Mouse (Mus musculus): ENCODE data around the gene Arid1b.

The Arid1b gene

DNA sequence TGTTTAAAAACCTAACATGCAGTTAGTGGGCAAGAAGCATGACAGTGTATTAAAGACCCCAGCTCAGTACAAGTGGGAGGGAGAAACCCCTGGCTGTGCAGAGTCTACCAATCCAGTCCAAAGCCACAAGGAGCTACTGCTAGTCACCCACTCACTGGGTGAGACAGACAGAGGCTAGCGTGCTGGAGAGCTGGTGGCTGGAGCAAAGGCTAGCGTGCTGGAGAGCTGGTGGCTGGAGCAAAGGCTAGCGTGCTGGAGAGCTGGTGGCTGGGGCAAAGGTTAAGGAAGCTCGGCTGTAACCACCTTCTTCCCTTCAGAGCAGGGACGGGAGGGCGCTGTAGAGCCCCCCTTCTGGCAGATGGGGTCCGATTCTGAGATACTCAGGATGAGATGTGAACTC is 320.6 kb downstream of the Arid1b start:
- no peak for DNase-seq (ENCODE audit: extremely low spot score)

DNA sequence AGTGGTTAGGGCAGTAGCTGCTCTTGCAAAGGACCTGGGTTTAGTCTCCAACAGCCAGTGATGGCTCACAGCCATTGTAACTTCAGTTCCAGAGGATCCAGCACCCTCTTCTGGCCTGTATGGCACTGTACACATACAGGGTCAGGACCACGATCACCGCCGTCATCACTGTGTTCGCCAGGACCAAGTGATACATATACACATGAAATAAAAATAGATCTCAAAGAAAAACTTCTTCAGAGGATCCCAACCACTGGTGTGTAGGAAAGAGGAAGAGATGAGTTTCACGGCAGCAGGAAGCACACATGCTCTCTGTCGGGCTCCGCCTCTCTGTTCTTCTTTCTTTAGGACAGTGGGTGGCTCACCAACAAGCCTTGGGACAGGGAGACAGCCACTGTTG is 322.4 kb downstream of the Arid1b start:
- DNase-seq (ENCODE audit: extremely low spot score) = no peak

DNA sequence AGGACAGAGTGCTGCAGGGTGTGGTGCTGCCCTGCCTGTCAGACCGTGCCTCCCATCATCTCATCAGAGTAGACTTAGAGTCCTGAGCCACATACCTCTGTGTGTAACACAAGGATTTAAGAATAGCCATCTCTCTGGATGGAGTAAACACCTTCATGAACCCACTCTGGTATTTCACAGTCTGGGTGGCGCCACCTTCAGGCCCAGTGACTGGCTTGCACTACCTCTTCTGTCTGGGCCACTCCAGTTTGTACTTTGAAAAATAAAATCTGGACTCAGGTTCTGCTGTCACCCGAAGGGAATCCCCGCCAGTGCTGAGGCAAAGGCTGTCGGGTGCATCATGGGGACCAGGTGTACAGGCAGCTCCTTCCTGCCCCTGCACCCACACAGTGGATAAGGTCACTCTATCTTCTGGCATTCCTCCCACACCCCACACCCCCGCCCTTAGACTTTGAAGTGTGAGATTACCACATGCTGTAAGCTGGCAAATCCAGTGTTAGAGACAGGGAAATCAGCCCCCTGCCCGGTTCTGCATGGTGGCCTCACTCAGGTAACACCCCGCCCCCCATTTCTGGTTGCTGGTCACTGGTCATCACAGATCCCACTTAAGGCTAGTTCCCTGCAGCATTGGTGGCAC is 327.6 kb downstream of the Arid1b start:
- peak; percentile 24 for DNase-seq (ENCODE audit: extremely low spot score)

DNA sequence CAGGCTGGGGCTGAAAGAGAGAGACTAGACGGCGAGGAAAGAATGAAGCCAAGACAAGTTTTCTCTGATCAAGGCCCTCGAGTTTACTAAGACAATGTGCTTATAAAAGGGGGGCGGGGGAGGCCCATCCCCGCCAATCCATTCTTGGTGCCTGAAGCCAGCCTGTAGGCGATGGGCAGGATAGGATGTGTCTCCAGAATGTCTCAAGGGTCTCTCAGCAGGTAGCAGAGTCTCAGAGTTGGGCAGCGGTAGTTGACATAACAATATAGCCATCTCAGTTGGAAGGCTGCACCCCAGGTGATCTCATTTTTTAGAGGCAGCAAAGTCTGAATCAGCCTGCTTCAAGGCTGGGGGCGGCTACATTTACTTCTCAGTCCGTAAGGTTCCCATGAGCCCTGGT is 328.5 kb downstream of the Arid1b start:
- no peak for DNase-seq (ENCODE audit: extremely low spot score)

DNA sequence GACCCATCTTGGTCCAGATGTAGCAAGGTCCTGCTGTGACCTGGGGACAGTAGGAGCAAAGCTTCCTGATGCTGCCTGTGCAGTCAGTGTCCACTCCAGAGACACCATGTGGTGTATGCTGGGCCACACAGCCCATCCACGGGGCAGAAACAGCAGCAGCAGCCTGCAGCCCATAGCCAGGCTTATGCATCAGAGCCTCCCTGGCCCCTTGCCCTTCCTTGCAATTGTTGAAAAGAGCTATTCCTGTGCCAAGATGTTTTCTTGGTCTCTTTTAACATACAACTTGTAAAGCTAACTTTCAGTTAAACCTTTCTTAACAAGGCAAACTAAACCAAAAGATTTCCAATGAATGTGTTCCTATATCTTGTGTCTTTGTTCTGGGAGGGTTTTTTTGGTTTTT is 329.6 kb downstream of the Arid1b start:
- no peak for DNase-seq (ENCODE audit: extremely low spot score)

DNA sequence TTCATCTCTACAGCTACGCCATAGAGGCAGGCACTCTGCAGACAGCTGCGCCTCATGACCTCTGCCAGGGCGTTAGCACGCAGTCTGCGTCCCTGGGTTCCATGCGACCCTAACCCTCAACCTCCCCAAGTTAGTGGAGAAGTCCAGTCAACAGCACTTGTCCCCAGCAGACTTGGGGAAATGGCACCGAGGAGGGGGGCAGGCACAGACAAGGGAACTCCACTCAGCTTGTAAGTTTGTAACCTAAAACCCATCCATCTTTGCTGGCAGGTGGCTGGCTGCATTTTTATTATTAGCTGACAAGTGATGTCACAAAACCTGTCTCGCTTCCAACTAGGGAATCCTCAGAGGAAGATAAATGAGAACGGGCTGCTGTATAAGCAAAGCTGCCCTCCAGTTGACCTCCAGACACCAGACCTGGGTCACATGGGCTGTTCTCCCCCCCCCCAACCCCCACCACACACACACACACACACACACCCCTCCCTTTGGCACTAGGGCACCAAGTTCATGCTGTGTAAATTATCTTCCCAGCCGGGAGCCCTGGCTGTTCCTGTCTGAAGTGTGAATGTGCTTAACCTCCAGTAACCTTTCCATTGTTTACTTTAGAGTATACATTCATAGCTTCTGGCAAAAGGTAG is 330.2 kb downstream of the Arid1b start:
- peak; percentile 87 for DNase-seq (ENCODE audit: extremely low spot score)

DNA sequence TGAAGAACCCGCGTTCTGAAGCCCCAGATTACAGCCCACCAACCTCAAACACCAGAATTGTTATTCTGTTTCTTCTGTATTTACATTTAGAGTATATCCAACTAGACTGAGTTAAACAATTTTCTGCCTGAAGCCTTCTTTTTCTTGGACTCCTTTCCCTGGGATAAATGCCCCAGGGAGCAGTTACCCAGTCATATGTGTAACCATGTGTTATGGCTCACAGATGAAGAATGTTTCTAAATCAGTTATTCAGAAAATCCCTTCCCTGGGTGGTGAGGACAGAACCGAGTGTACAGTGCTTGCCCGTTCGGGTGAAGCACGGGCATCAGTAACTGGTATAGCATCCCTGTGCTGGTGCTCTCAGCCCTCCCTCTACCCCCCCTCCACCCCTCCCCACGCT is 332.6 kb downstream of the Arid1b start:
- DNase-seq (ENCODE audit: extremely low spot score) = no peak

DNA sequence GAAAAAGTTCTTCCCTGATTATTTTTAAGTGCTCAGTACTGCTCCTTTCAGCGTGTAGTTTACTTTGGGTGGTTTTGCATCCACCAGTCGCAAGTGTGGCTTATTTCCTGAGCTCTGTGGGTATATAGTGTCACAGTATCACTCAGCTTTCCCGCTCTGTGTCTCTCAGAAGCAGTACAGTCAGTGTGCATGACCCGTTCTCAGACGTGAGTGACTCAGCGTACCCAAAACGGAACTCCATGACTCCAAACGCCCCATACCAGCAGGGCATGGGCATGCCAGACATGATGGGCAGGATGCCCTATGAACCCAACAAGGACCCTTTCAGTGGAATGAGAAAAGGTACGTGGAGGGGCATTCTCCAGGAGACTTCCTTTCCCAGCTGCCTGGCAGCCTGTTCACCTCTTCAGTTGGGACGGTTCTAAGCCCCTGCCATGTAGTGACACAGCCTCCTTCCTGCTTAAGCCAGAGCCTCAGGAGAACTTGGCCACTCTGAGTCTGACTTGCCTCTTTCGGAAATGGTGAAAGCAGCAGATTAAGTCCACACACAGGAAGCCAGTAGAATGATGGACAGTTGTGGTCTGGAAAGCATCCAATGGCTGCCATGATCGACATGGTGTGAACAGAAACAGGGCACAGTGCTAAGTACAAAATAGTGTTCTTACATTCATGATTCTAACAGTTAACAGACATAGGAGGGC is 333.5 kb downstream of the Arid1b start:
- no peak for DNase-seq (ENCODE audit: extremely low spot score)

DNA sequence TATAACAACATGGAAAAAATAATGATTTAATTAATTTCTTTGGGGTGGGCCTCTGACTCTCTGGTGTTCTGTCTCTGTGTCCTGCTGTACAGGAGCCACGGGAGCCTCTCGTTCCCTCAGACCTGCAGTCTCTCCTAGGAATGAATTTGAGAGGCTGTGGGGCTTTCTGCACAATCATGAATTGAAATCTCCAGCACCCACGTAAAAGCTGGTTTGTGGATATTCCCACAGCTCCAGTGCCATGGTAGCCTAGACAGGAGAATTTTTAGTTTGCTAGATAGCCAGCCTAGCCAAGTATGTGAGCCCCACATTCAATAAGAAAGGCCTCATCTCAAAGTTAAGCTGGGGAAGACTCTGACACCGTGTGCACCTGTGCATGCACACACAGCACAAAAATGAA is 335.3 kb downstream of the Arid1b start:
- no peak for DNase-seq (ENCODE audit: extremely low spot score)

DNA sequence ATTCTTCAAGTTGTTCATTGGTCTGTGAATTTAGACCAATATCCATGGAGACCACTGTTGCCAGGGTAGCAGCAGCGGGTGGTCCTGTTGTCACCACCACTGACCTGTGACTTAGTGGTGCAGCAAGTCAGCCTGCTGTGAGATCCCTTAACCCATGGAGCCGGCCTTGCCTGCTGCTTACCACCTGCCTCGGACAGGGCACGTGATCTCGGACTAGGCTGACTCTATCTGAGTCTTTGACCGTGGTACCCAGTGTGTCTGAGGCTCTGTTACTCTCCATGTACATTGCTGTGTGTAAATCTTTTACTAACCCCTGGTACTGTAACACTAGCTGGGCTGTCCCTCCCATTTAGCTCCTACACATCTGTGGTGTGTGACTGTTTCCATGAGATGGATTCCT is 335.9 kb downstream of the Arid1b start:
- no peak for DNase-seq (ENCODE audit: extremely low spot score)

DNA sequence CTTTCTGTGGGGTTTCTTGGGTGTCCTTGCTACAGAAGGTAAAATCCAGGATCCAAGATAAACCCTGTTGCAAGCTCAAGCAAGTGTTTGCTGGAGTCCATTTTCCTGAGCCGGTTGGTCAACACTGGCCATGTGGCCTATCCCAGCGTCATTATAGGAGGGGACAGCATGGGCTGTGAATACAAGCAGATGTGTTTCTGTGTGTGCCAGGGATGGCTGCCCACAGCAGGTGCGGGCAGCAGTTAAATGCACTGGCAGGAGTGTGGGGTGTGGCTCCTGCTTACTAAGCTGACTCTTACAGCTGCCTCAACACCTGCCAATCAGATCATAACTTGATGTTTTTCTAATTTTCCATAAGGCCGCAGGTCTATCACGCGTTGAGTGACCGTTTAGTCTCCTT is 336.5 kb downstream of the Arid1b start:
- DNase-seq (ENCODE audit: extremely low spot score) = no peak

DNA sequence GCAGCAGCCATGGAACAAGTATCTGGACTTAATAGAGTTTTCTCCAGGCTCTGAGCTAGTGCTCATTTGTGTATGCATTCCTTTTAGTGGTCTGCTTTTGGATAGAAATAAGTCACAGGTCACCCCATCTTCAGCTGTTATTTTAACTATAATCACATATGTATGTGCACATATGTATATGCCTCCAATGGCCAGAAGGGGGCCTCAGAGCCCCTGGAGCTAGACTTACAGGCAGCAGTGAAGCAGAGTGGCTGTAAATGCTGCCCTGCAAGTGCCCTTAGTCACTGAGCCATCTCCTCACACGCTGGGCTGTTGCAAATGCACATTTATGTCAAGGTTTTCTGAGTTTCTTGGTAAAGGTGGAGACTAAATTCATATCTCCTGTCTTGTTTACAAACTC is 337.3 kb downstream of the Arid1b start:
- no peak for DNase-seq (ENCODE audit: extremely low spot score)

DNA sequence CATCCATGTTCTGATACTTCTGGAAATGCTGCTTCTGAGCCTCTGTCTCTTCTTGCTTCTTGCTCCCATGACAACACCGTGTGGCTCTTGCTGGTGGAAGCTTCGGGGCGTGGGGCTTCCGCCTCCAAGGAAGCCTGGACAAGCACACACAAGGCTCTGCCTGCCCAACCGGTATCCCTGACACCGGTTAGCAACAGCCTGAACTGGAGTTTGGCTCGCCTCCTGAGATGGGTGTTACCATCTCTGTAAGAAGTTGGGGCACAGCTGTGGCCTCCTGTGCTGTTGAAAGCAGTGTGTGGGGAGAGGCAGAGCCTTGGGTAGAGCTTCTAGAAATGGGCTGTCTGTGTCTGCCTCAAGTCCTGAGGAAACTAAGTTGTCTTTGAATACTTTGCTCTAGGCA is 340.4 kb downstream of the Arid1b start:
- DNase-seq (ENCODE audit: extremely low spot score) = no peak

DNA sequence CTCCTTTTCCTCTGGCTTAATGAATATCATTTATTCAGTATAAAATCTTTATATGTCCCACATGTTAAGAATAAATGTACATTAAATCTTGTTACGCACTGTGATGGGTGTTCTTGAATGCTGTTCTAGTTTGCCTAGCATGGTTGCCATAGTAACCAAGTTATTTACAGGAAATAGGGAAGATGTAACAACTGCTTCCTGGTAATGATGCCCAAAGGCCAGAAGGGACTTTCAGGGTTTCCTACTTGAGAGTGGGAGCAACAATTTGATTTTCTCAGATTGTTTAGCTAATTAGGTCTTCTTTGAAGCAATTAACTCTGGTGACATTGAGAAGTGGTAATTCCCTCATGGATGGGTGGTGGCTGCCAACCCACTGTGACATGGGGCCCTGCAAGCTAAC is 350.3 kb downstream of the Arid1b start:
- no peak for DNase-seq (ENCODE audit: extremely low spot score)

DNA sequence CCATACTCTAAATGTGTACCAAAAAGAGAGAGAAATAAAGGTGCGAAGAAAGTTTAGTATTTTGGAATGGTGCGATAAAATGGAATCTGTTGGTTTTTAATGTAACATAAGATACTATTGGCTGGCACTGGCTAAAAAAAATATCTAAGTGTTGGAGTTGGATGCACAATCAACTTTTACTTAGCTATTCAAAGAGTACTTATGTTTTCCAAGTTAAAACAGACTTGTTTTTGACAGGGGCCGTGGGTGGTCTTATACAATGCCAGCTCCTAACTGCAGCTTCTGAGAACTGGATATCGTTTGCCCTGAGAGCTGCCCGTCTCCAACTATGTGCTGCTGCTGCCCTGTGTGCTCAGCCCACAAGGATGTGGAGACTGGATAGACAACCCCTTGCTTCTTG is 351.7 kb downstream of the Arid1b start:
- no peak for DNase-seq (ENCODE audit: extremely low spot score)

DNA sequence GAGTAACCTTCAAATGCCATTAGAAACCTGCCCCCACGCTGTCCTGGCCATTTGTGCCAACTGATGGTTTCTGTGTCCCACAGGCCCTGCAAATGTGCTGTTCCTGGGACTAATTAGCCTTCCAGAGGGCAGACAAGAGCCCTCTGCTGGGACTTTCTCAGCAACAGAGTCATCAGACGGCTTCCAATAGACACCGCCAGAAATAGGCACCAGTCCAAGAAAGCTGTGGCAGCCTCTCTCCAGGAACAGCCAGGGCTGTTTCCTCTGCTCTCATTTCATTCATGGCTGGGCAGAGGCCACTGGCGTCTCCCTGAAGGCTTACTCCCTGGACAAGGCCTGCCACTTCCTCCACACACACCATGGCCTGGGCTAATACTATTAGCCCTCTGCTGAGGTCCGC is 358.8 kb downstream of the Arid1b start:
- DNase-seq (ENCODE audit: extremely low spot score) = no peak

DNA sequence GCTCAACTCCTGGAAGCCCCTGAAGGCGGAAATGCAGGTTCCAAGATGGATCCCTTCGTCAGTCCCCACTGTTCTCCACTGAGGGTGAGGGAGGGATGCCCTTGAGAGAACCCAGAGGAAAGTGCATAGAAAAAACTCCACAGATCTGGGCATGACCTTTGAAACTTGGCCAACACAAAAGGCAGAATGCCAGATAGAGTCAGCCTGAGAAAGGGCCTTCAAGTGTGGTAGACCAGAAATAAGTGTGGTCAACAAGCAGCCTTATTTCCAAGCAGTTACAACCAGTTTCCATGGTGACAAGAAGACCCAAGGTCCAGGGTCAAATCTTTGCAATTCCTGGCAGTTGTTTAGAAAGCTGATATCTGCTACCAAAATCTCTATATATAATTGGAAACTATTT is 366.6 kb downstream of the Arid1b start:
- DNase-seq (ENCODE audit: extremely low spot score) = no peak

DNA sequence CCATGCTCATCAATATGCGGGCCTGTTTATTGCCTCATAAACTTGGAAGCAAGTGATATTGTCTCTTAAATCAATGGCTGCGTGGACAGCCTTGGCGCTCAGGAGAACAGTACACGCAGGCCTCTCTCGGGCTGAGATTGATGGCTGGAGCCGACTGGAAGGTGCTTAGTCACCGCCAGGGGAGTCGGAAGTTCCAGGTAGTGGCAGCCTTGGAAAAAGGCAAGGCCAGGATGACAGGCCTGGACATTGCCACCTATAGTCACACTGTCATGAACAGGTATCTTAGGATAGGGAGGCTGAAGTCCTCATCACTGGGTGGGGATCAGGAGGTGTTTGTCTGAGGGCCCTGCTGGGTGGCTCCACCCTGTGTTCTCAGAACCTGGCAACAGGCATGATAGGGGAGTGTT is 371.9 kb downstream of the Arid1b start:
- DNase-seq (ENCODE audit: extremely low spot score) = no peak

DNA sequence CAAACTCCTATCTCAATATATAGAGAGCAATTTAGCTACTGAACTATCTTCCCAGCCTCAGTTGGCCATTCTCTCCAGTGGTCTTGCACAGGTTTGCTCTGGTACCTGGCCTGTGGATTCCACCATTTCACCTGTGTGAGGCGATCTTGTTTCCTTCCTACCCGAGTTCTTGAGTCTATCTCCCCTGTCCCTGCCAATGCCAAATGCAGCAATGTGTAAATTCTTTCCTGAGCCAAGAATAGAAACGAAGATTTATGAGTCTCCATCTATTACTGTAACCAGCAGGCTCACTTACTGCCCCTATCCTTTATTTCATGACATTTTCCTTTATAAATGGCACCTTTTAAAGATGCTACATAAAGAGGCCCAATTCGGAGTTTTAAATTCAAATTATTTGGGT is 376.9 kb downstream of the Arid1b start:
- DNase-seq (ENCODE audit: extremely low spot score) = no peak

DNA sequence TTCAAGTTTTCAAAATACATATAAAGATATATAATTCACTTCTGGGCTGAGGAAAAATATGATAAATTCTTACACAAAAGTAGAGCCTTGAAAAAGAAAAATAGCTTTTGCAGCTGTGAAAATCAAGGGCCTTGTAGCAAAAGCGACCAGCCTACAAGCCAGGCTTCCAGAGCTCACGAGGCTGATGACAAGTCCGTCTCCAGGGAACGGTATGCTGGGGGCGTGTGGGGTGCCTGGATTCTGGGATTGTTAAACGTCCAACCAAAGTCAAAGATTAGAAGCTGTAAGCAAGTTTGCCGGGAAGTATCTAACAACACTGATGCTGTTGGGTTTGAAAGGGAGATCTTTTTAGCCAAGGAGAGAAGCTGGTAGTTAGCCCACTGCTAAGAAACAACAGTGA is 377.4 kb downstream of the Arid1b start:
- DNase-seq (ENCODE audit: extremely low spot score) = no peak

DNA sequence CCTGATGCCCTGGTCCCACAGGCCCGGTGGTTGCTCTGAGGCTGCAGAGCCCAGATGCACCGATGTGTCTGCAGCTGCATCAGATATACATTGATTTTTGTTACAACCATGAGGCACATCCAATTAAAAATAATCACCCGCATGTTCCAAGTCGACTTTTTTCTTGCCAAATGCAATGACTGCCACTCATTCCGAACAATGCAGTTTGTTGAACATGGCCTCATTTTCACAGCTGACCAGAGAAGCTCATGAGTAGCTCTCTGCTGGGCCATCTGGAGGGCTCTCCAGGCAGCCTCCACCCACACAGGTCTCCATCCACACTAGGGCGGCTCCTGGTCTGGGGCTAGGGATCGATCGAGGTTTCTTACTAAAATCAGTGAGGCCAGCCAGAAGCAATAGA is 378.8 kb downstream of the Arid1b start:
- no peak for DNase-seq (ENCODE audit: extremely low spot score)

DNA sequence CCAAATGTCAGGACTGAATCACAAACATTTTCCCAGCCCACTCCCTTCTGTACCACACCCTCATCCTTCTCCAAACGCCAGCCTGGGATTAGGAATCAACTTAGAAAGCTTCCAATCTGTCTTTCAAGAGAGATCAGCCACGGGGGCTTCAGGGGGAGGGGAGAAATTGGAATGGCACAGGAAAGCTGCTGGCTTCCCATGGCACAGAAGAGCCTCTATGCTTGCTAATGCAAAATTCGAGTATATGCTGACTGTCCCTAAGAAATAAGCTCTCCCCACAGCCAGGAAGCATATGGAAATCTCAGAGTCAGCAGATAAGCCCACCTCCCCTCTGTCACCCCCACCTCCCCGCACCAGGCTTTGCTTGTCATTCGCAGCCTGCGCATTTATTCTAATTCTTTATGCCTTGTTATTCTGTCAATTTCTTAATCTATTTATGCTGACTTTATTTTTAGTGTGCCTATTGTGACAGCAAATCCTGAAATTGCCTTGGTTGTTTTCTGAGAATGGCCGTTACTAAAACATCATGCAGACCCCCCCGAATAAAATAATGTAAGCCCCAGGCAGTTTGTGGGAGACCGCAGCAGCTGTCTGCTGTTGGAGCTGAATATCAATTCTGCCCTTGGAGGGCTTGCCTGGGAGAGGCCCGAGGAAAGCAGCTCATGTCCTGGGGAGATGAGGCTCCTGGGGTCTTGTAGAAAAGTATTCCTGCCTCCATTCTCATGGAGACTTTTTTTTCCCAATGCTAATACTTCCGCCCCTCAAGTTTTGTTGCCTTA is 383.2 kb downstream of the Arid1b start:
- DNase-seq (ENCODE audit: extremely low spot score) = no peak

DNA sequence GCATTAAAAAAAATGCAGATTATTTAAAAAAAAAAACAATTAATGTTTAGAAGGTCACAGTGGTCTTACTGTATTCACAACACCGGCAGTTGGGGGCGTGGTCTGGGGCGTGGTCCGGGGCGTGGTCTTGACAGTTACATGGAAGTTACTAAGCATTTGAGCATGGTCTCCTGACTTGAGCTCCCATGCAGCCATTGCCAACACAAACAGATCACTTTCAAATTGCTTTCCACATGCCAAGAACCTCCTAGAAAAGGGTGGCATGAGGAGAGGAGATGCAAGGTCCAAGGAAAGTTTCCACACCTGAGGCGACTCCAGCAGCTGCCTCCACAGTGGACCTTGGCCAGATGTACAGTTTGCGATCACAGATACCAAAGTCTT is 383.8 kb downstream of the Arid1b start:
- DNase-seq (ENCODE audit: extremely low spot score) = peak; percentile 25
